Mouse (Mus musculus): ENCODE results near the gene Olfr13. TPM values are rescaled to one million over a fixed set of nuclear protein-coding genes. Genes with fewer than 3 reads are reported as not detected.
"Not testable (repeated sequence)": the region's sequence is repeated elsewhere in the genome, so short reads cannot be mapped to it uniquely, and the experiment has no call there.

Olfr13 gene
- polyA plus RNA-seq, 1 experiment from 2014 or later: not detected

DNA sequence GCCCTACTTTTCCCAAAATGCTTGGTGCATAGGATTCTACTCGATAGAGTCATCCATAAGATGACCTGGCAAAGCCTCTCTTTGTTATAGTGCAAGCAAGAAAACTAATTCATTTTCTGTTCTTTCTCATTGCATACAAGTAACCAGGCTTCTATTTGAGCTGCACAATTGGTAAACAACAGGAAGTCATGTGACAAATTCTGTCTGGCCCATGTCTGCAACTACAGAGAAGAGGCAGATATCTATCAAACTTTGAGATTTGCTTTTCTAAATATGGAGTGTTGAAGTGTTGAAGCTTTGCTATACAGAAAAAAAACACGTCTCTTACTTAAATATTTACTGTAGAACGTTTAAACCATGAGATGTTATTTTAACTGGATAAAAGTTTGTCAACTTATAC is 26.2 kb downstream of the Olfr13 start:
- WGBS: 88% methylated on average over 3 of the region's 3 CpGs
- Histone ChIP-seq H3K9ac (ENCODE audit: low read depth, low read length) (no peak overlapping the region), H3K4me3 (ENCODE audit: low read length) (no peak overlapping the region), H3K9me3 (ENCODE audit: control insufficient read depth, low read length) (no peaks in the 10 kb centered on the region), H3K36me3 (ENCODE audit: control insufficient read depth, insufficient read depth, low read length) (no peaks in the 10 kb centered on the region), H3K27ac (ENCODE audit: low read depth, low read length) (no peak overlapping the region), H3K4me2 (ENCODE audit: low read length) (no peak overlapping the region), H3K4me1 (ENCODE audit: control insufficient read depth, insufficient read depth, low read depth, low read length) (no peaks in the 10 kb centered on the region), H3K27me3 (replicated peaks; ENCODE audit: control insufficient read depth, insufficient read depth, low read length) (no peaks in the 10 kb centered on the region)
- ATAC-seq: no peak

DNA sequence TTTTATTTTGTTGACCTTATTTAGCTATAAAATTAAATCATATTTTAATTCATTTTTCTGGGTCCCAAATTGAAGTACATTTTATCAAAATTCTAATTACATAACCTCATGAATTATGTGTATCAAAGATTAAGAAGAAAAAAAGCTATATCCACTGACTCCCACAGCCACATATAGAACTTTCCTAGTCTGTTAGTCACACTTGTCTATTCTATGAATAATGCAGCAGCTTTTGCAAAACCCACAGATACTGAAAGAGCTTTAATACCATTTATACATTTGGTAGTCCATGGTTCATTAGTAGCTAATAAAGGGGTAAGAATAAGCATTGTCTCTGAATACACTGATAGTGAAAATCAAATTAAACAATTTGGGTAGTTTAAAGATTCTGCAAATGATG is 30.8 kb downstream of the Olfr13 start:
- Histone ChIP-seq H3K27me3 (replicated peaks; ENCODE audit: control insufficient read depth, insufficient read depth, low read length) (no peaks in the 10 kb centered on the region), H3K4me3 (ENCODE audit: low read length) (no peak overlapping the region), H3K4me1 (ENCODE audit: control insufficient read depth, insufficient read depth, low read depth, low read length) (no peaks in the 10 kb centered on the region), H3K36me3 (ENCODE audit: control insufficient read depth, insufficient read depth, low read length) (no peaks in the 10 kb centered on the region), H3K27ac (ENCODE audit: low read depth, low read length) (no peak overlapping the region), H3K9ac (ENCODE audit: low read depth, low read length) (no peak overlapping the region), H3K9me3 (ENCODE audit: control insufficient read depth, low read length) (no peaks in the 10 kb centered on the region), H3K4me2 (ENCODE audit: low read length) (no peak overlapping the region)
- no peak for ATAC-seq

DNA sequence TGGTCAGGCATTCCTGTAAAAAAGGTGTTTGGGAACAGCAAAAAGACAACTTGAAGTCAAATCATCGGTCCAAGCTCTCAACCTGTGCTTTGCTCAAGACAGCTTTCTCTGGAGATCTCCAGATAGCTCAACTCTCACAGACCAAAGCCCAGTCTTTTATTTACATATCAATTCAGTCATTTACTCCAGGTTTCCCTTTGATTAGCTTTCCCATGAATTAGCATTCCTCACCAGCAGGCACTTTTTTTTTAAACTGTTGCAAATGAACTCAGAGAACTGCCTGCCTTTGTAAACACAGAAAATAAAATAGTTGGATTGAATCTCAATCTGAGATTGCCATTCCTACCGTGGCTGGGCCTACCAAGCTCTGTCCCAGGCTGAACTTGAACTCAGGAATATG is 33.4 kb downstream of the Olfr13 start:
- no peaks in the 10 kb centered on the region for H3K4me1 ChIP-seq (ENCODE audit: control insufficient read depth, insufficient read depth, low read depth, low read length)
- no peaks in the 10 kb centered on the region for H3K27me3 ChIP-seq (replicated peaks; ENCODE audit: control insufficient read depth, insufficient read depth, low read length)
- H3K4me2 ChIP-seq (ENCODE audit: low read length): no peak overlapping the region
- H3K27ac ChIP-seq (ENCODE audit: low read depth, low read length): no peak overlapping the region
- no peak overlapping the region for H3K4me3 ChIP-seq (ENCODE audit: low read length)
- no peak overlapping the region for H3K9ac ChIP-seq (ENCODE audit: low read depth, low read length)
- no peaks in the 10 kb centered on the region for H3K9me3 ChIP-seq (ENCODE audit: control insufficient read depth, low read length)
- H3K36me3 ChIP-seq (ENCODE audit: control insufficient read depth, insufficient read depth, low read length): no peaks in the 10 kb centered on the region
- no peak for ATAC-seq
- 36% methylated on average over 2 of the region's 2 CpGs for WGBS

DNA sequence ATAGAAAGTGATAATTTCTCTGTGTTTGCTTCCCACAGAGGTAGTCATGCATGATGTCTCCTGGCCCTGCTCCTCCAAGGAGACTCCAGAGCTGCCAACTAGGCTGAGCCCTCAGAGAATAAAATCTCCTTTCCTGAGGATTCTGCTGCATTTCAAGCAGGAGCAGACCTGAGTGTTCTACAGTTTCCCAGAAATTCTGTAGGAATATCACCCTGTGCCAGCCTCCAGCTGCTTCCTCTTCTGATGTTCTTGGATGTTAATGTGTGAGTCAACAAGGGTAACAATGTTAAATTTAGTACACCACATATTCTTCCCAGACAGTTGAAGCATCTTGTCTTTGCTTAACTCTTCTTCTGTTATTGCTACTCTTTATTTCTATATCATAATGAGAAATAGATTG is 40.9 kb downstream of the Olfr13 start, which contains the start of gene Olfr434:
Gene Olfr434, plus strand, starts transcription at position 149 of the 400 bp plus-strand sequence.
- H3K4me1 ChIP-seq (ENCODE audit: control insufficient read depth, insufficient read depth, low read depth, low read length); H3K4me2 ChIP-seq (ENCODE audit: low read length); H3K9ac ChIP-seq (ENCODE audit: low read depth, low read length); H3K9me3 ChIP-seq (ENCODE audit: control insufficient read depth, low read length); H3K27ac ChIP-seq (ENCODE audit: low read depth, low read length); H3K27me3 ChIP-seq (replicated peaks; ENCODE audit: control insufficient read depth, insufficient read depth, low read length); H3K4me3 ChIP-seq (ENCODE audit: low read length); ATAC-seq; H3K36me3 ChIP-seq (ENCODE audit: control insufficient read depth, insufficient read depth, low read length): not testable (repeated sequence)

Other genes with a start within 250 kb of the Olfr13 start
- gene Olfr444, start 223.1 kb upstream of the Olfr13 start, polyA plus RNA-seq (2015; fragmentation: Nextera tagmentation; extraction: Ambion mirVana): not detected in 2 replicates
- not detected in 2 replicates for gene Olfr441, start 65.8 kb upstream of the Olfr13 start, polyA plus RNA-seq (2015; fragmentation: Nextera tagmentation; extraction: Ambion mirVana)
- gene Olfr237-ps1, start 25.6 kb upstream of the Olfr13 start, polyA plus RNA-seq (2015; fragmentation: Nextera tagmentation; extraction: Ambion mirVana): not detected in 2 replicates
- gene Olfr437, start 8.9 kb upstream of the Olfr13 start, polyA plus RNA-seq (2015; fragmentation: Nextera tagmentation; extraction: Ambion mirVana): not detected in 2 replicates
- gene Olfr435, start 25.0 kb downstream of the Olfr13 start, polyA plus RNA-seq (2015; fragmentation: Nextera tagmentation; extraction: Ambion mirVana): not detected in 2 replicates
- gene Olfr434, start 40.9 kb downstream of the Olfr13 start, polyA plus RNA-seq (2015; fragmentation: Nextera tagmentation; extraction: Ambion mirVana): not detected in 2 replicates
- gene Olfr47, start 59.4 kb downstream of the Olfr13 start, polyA plus RNA-seq (2015; fragmentation: Nextera tagmentation; extraction: Ambion mirVana): not detected in 2 replicates
- gene Arhgef5, start 93.4 kb downstream of the Olfr13 start, polyA plus RNA-seq (2015; fragmentation: Nextera tagmentation; extraction: Ambion mirVana): 2.0 and 3.2 TPM in 2 replicates
- not detected in 2 replicates for gene Nobox, start 137.4 kb downstream of the Olfr13 start, polyA plus RNA-seq (2015; fragmentation: Nextera tagmentation; extraction: Ambion mirVana)